Mouse (Mus musculus) megakaryocyte-erythroid progenitor cell, adult 5-6 weeks (primary cell): Measurements from ENCODE around the gene Tmem91. TPM values are rescaled to one million over a fixed set of nuclear protein-coding genes. Genes with fewer than 3 reads are reported as not detected.
A peak's percentile ranks its signal among the peaks of the same experiment; 100 is the strongest.

ENCODE experiments used
- ATAC-seq: replicated peaks from 2 replicates; pipeline ENCODE4 v1.8.0; 2016; ENCODE audit warnings: mild to moderate bottlenecking, inconsistent platforms; ENCODE audit not compliant: severe bottlenecking, poor library complexity, low FRiP score, low TSS enrichment
- total RNA-seq, 2 experiments: library from RNA; stranded (forward) in 1 of 2; stranded (reverse) in 1 of 2; fragments of 200-1000, 215-1000 nt in 1 of 2; fragments of >200 nt in 1 of 2; fragmentation: Nextera tagmentation in 1 of 2; gene quantifications; 2 replicates each; pipeline ENCODE4 v1.2.3; 2014 to 2017

Gene Tmem91
- total RNA-seq, 2 experiments from 2014 or later = 2.2 TPM; not detected in 1

DNA sequence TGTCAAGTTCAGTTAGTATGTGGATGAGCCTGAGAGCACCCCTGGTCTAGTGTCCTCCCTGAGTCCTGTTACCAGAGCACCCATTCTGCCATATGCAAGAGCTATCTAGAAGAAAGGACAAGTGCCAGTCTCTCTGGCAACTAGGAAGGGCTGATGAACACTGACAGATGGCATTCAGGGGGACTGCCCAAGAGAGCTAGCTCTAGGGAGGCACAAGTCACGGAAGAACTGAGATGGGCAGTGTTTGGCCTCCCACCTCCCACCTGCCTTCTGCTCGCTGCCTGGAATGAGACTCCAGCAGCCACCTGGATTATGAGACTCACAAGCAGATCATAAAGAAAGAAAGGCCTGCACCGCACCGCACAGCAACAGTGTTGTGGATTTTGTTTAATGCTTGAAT is 35.2 kb downstream of the Tmem91 start:
- no peak for ATAC-seq

DNA sequence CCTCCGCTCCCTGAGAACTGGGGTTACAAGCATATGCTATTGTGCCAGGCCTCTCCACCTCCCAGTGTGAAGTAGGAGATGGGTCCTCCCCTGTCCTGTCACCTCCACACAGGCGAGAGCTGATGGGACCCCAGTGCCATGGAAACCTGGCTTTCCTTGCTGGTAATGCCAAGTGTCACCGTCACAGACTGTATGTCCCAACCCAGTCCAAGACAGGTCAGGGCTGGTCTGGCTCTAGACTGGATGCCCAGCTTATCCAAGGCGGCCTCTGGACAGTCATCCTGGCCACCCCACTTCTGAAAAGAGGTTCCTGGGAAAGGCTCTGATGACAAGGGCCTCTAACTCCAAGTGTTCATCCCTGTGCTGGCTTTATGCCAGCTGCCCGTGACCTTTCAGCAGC is 37.9 kb downstream of the Tmem91 start:
- ATAC-seq = no peak

DNA sequence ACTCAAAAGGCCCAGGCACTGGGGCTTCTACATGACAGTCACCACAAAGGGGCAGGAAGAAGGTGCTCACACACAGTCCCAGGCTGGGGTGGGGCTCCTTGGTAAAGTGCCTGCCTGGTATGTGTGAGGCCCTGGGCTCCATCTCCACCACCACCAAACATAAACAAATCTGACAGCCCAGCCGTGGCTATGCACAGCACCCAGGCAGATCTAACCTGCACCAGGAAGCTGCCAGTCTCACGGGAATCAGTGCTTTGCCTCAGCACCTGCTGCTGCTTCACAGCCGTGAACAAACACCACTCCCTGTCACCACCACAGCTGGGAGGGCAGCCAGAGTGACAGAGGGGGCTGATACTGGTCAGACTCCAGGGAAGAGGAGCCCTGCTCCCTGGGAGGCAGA is 38.6 kb downstream of the Tmem91 start:
- ATAC-seq = 0 out of 2 replicates have a peak, but pooled peaks have one; percentile 25

GRCm38 (mm10) chr7:25632679-25633078 is 42.3 kb downstream of the Tmem91 start:
- no peak for ATAC-seq

DNA sequence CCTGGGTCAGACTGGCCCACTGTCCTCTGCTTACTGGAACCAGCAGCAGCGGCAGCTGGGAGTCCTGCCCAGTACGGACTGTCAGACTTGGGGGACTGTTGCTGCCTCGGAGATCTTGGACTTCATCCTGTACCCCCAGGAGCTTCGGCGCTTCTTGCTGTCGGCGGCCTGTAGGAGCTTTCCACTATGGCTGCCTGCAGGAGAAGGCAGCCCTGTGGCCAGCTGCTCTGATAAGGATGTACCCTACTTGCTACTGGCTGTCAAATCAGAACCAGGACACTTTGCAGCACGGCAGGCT is 46.7 kb downstream of the Tmem91 start:
- ATAC-seq = no peak

GRCm38 (mm10) chr7:25627431-25628322 is 47.3 kb downstream of the Tmem91 start:
- ATAC-seq = peak; percentile 57

DNA sequence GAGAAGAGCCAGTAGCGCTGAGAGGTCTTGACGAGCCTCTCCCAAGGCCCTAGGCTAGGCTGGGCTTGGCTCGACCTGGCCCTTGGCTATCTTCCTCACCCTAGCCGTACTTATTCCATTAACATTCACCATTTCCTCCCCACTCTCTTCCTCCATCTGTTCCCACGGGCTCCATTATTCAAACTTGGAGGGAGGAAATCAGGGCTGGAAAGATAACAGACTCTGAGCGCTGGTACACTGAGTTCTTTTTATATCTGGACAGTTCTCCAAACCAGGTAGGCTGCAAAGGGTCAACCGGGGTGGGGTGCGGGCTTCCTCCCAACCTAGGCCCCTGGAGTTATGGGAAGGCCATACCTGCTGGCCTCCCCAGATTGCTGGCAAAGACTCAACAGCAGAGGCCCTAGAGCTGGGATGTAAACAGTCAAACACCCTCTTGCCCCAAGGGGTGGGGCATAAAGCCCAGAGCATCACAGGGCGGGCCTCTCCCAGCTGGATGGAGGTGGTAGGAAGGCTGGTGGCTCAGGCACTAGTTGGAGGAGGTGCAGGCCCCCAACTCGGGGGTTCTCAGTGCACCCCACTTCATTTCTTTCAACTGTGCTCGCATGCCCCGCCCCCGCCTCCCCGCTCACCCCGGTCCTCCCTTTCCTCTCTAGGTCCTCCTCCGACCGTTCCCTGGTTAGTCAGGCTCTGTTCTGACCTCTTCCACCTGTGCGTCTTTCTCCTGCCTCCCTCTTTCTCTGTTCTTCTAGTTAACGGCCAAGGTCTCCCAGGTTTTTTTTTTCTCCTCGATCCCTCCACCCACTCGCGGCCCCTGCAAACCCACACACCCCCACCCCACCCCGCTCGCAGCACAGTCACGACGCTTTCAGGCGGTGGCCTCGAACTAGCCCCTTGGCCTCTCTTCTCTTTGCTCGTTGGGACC is 48.2 kb downstream of the Tmem91 start, which contains the start of gene B3gnt8:
TSS of gene B3gnt8 (plus strand) at position 146 of the 922 bp plus-strand sequence.
- peak; percentile 41; the same call in 1 of the 2 replicates for ATAC-seq

- ATAC-seq = peak; percentile 15; the same call in 1 of the 2 replicates
Measured at GRCm38 (mm10) chr7:25625594-25626250, 49.2 kb downstream of the Tmem91 start.

GRCm38 (mm10) chr7:25624851-25625250 is 50.1 kb downstream of the Tmem91 start:
- ATAC-seq = no peak

DNA sequence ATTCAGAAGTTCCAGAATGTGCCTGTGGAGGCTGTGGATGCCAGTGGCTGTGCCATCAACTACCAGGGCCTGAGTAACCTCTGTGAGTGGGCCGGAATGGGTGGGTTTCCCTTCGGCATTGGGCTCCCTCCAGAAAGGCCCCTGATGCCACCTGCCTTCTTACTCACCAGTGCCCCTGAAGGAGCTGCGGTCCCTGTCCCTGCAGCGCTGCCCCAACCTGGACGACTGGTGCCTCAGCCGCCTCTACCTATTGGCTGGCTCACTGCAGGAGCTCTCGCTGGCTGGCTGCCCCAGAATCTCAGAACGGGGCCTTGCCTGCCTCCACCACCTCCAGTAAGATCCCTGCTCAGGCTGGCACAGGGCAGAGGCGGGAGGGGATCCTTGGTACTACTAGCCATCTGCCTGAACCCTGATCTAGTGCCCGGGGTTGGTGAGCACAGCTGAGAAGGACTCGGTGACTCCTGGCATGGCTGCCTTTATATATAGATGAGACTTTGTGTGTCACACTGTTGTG is 51.1 kb downstream of the Tmem91 start:
- no peak for ATAC-seq

DNA sequence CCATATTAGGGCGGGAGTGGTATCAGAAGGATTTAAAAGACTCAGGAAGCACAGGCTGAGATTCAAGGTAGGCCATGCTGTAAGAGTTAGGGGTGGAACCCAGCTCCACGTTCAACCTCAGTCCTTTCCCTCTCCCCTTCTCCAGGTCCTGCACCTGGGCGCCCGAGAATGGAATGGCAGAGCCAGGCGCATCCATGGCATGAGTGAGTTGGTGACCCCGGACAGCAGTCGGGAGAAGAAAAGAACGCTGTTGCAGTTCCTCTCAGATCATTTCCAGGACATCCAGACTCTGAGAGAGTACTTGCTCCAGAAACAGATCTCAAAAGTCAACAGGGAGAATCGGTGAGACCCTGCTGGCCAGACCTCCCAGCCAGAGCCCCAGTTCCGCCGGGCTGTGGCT is 54.2 kb downstream of the Tmem91 start:
- ATAC-seq = no peak

DNA sequence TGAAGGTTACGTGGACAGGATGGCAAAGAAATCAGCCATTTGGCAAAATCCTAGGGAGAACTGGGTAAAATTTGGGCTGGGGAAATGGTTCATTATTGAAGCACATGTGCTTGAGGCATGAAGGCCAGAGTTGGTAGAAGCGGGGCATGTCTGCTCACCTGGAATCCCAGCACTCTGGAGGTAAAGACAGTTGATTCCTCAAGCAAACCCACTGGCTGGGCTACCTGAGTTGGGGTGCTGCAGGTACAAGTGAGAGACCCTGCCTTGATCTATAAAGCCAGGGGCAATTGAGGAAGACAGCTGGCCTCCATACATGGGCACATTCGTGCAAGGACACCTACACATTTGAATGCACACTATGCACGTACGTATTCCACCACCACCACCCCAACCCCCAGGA is 54.9 kb downstream of the Tmem91 start:
- ATAC-seq = no peak

- ATAC-seq = no peak
Measured at GRCm38 (mm10) chr7:25619722-25619991, 55.3 kb downstream of the Tmem91 start.

Other genes with a start within 250 kb of the Tmem91 start
- 6.6 and 6.8 TPM in 2 replicates for gene Ceacam1, start 197.6 kb downstream of the Tmem91 start, total RNA-seq (2014; fragmentation: Nextera tagmentation)
- gene Ceacam1, start 197.6 kb downstream of the Tmem91 start, total RNA-seq (2017) = 1.3 and 6.4 TPM in 2 replicates
- not detected in 2 replicates for gene Ceacam2, start 135.3 kb downstream of the Tmem91 start, total RNA-seq (2014; fragmentation: Nextera tagmentation)
- gene Ceacam2, start 135.3 kb downstream of the Tmem91 start, total RNA-seq (2017) = not detected in 2 replicates
- gene Erich4, start 59.3 kb downstream of the Tmem91 start, total RNA-seq (2014; fragmentation: Nextera tagmentation) = not detected in 2 replicates
- not detected in 2 replicates for gene Erich4, start 59.3 kb downstream of the Tmem91 start, total RNA-seq (2017)
- gene Dmac2, start 55.8 kb downstream of the Tmem91 start, total RNA-seq (2014; fragmentation: Nextera tagmentation) = 22.5 and 24.2 TPM in 2 replicates
- gene Dmac2, start 55.8 kb downstream of the Tmem91 start, total RNA-seq (2017) = 30.4 and 35.9 TPM in 2 replicates
- gene B3gnt8, start 48.5 kb downstream of the Tmem91 start, total RNA-seq (2014; fragmentation: Nextera tagmentation) = 8.2 TPM in 1 of 2 replicates, not detected in the other
- gene B3gnt8, start 48.5 kb downstream of the Tmem91 start, total RNA-seq (2017) = 0.19 and 0.46 TPM in 2 replicates
- gene Bckdha, start 16.2 kb downstream of the Tmem91 start, total RNA-seq (2014; fragmentation: Nextera tagmentation) = 20.2 and 27.4 TPM in 2 replicates
- 22.6 and 25.8 TPM in 2 replicates for gene Bckdha, start 16.2 kb downstream of the Tmem91 start, total RNA-seq (2017)
- gene Exosc5, start 16.0 kb downstream of the Tmem91 start, total RNA-seq (2014; fragmentation: Nextera tagmentation) = 69.2 and 123 TPM in 2 replicates
- gene Exosc5, start 16.0 kb downstream of the Tmem91 start, total RNA-seq (2017) = 34.9 and 43.9 TPM in 2 replicates
- 34.6 and 35.2 TPM in 2 replicates for gene B9d2, start 5.6 kb upstream of the Tmem91 start, total RNA-seq (2014; fragmentation: Nextera tagmentation)
- gene B9d2, start 5.6 kb upstream of the Tmem91 start, total RNA-seq (2017) = 42.8 and 45.5 TPM in 2 replicates
- 156 and 169 TPM in 2 replicates for gene Tgfb1, start 11.8 kb upstream of the Tmem91 start, total RNA-seq (2014; fragmentation: Nextera tagmentation)
- 26.0 and 27.0 TPM in 2 replicates for gene Tgfb1, start 11.8 kb upstream of the Tmem91 start, total RNA-seq (2017)
- gene Ccdc97, start 43.9 kb upstream of the Tmem91 start, total RNA-seq (2014; fragmentation: Nextera tagmentation) = 43.5 and 59.8 TPM in 2 replicates
- gene Ccdc97, start 43.9 kb upstream of the Tmem91 start, total RNA-seq (2017) = 7.0 and 18.6 TPM in 2 replicates
- 171 and 188 TPM in 2 replicates for gene Hnrnpul1, start 79.6 kb upstream of the Tmem91 start, total RNA-seq (2014; fragmentation: Nextera tagmentation)
- 139 and 159 TPM in 2 replicates for gene Hnrnpul1, start 79.6 kb upstream of the Tmem91 start, total RNA-seq (2017)
- 0.68 and 1.0 TPM in 2 replicates for gene Axl, start 113.5 kb upstream of the Tmem91 start, total RNA-seq (2014; fragmentation: Nextera tagmentation)
- 0.70 and 1.4 TPM in 2 replicates for gene Axl, start 113.5 kb upstream of the Tmem91 start, total RNA-seq (2017)
- gene Cyp2s1, start 141.7 kb upstream of the Tmem91 start, total RNA-seq (2014; fragmentation: Nextera tagmentation) = not detected in 2 replicates
- not detected in 2 replicates for gene Cyp2s1, start 141.7 kb upstream of the Tmem91 start, total RNA-seq (2017)
- not detected in 2 replicates for gene Cyp2b10, start 222.5 kb upstream of the Tmem91 start, total RNA-seq (2014; fragmentation: Nextera tagmentation)
- not detected in 2 replicates for gene Cyp2b10, start 222.5 kb upstream of the Tmem91 start, total RNA-seq (2017)